Mouse (Mus musculus) cerebellum, adult 9-10 months (tissue): ENCODE results near the gene Flot2.
"Not testable (repeated sequence)": the region's sequence is repeated elsewhere in the genome, so short reads cannot be mapped to it uniquely, and the experiment has no call there.

Source experiments
- DNase-seq: peaks from one replicate; pipeline ENCODE4 v3.0.0; 2022

The Flot2 gene

DNA sequence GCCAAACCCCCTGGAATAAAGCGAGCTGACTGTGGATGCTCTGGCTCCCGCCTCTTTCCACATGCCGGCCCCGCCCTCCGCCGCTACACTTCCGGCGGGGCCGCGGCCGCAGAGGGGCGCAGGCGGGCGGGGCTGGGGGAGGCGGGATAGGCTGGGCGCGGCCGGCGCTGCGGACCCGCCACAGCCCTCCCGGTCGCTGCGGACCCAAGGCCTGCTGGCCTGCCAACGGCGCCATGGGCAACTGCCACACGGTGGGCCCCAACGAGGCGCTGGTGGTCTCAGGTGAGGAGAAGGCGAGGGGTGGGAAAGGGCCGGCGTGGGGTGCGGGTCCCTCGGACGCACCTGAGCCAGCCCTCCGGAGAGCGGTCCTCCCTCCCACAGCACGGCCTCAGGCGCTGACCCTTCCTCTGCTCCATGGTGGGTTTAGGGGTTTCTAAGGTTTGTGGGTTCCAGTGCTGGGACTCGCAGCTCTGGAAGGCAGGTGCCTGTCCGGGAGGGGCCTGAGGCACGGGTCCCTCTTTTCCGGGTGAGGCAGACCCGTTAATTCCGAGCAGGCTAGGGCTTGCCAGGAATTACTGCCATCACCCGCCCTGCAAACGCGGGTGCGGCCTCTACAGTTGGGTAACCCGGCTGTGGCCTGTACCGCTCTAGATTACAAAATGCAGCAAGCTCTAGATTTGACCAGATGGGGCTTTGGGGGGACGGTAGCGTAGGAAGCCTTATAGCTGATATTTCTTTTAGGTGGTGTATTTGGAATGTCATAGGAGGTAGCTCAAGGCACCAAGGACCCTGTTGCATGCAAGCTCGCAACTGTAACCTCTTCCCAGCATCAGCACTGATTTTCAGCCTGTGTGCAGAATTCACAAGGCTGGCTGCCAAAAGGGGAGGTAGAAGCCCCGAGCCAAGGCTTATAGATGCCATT lies at the start of gene Flot2:
Gene Flot2 (plus strand): TSS at position 101 of the 922 bp plus-strand sequence.
- peak; percentile 53 for DNase-seq

DNA sequence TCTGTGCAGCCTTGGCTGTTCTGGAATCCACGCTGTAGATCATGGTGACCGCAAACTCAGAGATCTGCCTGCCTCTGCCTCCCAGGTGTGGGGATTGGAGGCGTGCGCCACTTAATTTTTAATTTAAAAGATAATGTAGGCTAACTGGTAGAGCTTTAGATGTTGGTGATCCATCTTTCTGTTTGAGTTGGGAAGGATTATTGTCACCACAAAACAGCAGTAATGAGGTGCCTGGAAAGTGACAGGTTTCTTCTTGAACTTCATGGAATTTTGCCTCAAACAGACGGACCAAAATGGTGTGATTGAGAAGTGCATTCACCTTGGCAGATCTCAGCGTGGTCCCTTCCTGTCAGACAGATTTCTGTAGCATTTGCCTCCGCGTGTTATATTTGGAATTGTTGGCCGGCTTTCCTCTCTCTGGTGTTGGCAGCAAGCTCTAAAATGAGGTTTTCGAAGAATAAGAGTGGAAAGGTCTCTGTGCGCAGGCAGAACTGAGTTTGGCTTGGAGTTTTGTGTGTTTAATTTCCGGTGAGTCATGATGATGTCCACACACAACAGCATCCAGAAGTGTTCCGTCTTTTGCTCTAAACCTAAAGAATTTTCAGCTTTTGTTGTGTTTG lies 48.5 kb upstream of the Flot2 start:
- peak; percentile 75 for DNase-seq

GRCm38 (mm10) chr11:77995556-77995955 lies 42.2 kb upstream of the Flot2 start:
- DNase-seq: no peak

GRCm38 (mm10) chr11:78006446-78006845 lies 31.3 kb upstream of the Flot2 start:
- no peak for DNase-seq

DNA sequence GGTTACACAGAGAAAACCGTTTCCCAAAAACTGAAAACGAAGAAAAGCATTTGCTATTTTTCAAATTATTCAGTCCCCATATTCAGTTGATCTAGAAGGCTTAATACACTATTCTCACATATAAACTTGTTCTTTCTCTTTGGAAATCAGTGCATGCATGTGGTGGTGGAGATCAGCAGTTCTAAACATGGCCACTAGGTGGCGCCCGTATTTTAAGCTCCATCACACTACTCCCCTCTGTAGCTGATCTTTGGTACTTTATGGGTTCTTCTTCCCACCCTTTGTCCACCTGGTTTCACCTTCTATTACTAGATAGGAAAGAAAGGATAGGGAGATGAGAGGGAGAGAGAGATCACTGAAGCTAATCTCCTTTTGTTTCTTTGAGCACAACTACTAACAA lies 18.1 kb upstream of the Flot2 start:
- DNase-seq: peak; percentile 78

DNA sequence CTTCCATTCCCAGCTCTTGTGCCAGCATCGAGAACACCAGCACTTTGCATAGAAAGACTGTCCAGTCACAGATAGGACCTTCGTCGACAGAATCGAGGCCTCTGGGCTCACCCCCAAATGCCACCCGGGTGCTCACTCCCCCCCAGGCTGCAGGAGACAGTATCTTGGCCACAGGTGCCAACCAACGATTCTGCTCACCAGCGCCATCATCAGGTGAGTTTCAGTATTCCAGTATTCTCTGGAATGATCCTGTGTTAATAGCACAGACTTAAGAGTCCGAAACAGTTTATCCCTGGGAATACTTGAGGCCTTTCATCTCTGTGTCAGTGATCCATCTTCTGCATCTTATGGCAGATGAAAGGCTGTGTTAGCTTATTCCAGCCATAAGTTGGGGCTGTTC lies 14.1 kb upstream of the Flot2 start:
- DNase-seq: no peak

DNA sequence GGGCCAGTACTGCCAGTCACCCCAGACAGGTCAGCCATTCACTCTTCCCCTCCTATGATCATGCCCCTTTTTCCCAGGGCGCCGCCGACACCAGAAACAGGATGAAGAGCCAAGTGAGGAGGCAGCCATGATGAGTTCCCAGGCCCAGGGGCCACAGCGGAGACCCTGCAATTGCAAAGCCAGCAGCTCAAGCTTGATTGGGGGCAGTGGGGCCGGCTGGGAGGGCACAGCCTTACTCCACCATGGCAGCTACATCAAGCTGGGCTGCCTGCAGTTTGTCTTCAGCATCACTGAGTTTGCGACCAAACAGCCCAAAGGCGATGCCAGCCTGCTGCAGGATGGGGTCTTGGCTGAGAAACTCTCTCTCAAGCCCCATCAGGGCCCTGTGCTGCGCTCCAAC lies 8.5 kb upstream of the Flot2 start:
- no peak for DNase-seq

GRCm38 (mm10) chr11:78030600-78030999 lies 7.1 kb upstream of the Flot2 start:
- DNase-seq: no peak

GRCm38 (mm10) chr11:78031389-78031788 lies 6.3 kb upstream of the Flot2 start:
- DNase-seq: no peak

- peak; percentile 94 for DNase-seq
These were observed 5.6 kb upstream of the Flot2 start, which contains the start of gene Dhrs13 for GRCm38 (mm10) chr11:78031947-78032808. Gene Dhrs13, plus strand, starts transcription at chr11:78032280.

GRCm38 (mm10) chr11:78032809-78033195 lies 4.9 kb upstream of the Flot2 start:
- no peak for DNase-seq

GRCm38 (mm10) chr11:78033931-78034617 lies 3.7 kb upstream of the Flot2 start:
- DNase-seq: no peak

DNA sequence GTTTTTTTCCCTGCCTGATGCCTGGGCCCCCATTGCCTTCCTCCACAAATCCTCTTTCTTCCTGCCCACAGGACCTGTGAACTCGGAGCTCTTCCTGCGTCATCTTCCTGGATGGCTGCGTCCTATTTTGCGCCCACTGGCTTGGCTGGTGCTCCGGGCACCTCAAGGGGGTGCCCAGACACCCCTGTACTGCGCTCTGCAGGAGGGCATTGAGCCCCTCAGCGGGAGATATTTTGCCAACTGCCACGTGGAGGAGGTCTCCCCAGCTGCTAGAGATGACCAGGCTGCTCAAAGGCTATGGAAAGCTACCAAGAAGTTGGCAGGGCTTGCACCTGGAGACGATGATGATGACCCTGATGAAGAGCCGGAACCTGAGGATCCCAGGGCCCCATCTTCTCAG lies 940 bp upstream of the Flot2 start:
- DNase-seq: no peak

DNA sequence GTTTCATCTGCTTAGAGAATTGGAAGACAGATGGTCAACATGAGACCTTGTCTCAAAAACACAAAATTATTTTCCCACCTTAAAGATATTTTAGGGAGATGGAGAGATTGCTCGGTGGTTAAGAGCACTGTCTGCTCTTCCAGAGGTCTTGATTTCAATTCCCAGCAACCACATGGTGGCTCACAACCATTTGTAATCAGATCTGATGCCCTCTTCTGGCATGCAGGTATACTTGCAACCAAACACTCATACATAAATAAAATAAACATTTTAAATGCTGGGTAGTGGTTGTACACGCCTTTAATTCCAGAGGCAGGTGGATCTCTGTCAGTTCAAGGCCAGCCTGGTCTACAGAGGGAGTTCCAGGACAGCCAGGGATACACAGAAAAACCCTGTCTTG lies 3.1 kb downstream of the Flot2 start:
- DNase-seq: no peak

DNA sequence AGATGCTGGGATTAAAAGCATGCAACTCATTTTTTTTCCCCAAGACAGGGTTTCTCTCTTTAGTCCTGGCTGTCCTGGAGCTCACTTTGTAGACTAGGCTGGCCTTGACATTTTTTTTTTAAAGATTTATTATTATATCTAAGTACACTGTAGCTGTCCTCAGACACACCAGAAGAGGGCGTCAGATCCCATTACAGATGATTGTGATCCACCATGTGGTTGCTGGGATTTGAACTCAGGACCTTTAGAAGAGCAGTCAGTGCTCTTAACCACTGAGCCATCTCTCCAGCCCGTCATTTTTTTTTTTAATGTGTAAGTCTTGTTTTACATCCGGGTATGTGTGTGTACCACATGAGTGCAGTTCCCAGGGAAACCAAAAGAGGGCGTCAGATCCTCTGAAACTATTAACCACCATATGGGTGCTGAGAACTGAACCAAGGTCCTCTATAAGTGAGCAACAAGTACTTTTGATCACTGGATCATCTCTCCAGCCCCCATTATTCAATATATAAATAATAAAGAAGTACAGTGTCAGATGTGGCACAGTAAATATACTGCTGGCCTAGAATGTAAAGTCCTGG lies 4.6 kb downstream of the Flot2 start:
- not testable (repeated sequence) for DNase-seq

DNA sequence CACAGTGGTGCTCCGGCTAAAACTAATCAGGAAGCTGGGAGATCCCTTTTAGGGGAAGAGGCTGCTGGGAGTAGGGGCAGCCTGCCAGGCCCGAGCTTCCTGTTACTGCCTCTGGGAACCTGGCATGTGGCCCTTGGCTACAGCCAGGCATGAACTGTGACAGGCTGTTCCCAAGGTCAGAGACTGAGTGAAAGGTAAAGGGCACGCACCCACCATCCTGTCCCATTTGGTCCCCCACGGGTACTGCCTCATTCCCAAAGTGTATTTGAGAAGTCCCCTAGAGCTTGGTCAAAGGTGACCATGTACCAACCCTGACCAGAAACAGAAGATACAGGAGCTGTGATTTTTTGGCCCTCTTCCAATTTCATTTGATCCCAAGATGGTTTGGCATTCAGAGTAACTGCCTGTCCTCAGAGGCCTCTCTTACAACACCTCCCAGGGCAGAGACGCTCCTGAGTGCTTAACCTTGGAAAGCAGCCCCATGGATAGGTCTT lies 7.1 kb downstream of the Flot2 start:
- DNase-seq: peak; percentile 91

- DNase-seq: not testable (repeated sequence)
These were observed 10.9 kb downstream of the Flot2 start for GRCm38 (mm10) chr11:78048637-78049036.

- no peak for DNase-seq
These were observed 15.3 kb downstream of the Flot2 start for GRCm38 (mm10) chr11:78053078-78053477.

GRCm38 (mm10) chr11:78056946-78057345 lies 19.2 kb downstream of the Flot2 start:
- no peak for DNase-seq

- DNase-seq: peak; percentile 61
These were observed 22.4 kb downstream of the Flot2 start for GRCm38 (mm10) chr11:78059833-78060757.

GRCm38 (mm10) chr11:78062563-78062962 lies 24.8 kb downstream of the Flot2 start:
- DNase-seq: no peak
